11 mouse cellular contexts compared by ENCODE assay signal in genomic region chr7:141612791-141613190, GRCm38 (mm10). TPM values are rescaled to one million over a fixed set of nuclear protein-coding genes. Genes with fewer than 3 reads are reported as not detected.
A peak's percentile ranks its signal among the peaks of the same experiment; 100 is the strongest.
DNase-seq lines count a peak whose midpoint lies in the region; ATAC-seq and TF ChIP-seq lines count a peak whose summit lies in the region.
"Had no signal": no experiment of that assay in that cellular context is flagged by ENCODE, and none has a peak within 500 bp of the region (broad histone marks: within the 10 kb centered on the region; RNA-seq: fewer than 3 reads in every experiment).

No protein-coding gene starts in this region.

- no peak overlapping the region for H3K4me2 ChIP-seq in heart, embryonic 12.5 days
- no peak overlapping the region for H3K4me2 ChIP-seq in kidney, postnatal 0 days (ENCODE audit: low read length)
- no peak overlapping the region for H3K4me2 ChIP-seq in stomach, postnatal 0 days (replicated peaks; ENCODE audit: low read depth)
- no peak overlapping the region for H3K4me2 ChIP-seq in forebrain, embryonic 15.5 days (replicated peaks)

- H3K9ac ChIP-seq in heart, embryonic 12.5 days, result peak overlapping the region; percentile 21; the same call in 1 of the 2 replicates
- no peak overlapping the region for H3K9ac ChIP-seq in kidney, postnatal 0 days (ENCODE audit: low read depth, low read length)
- no peak overlapping the region for H3K9ac ChIP-seq in stomach, postnatal 0 days (ENCODE audit: low read length)
- H3K9ac ChIP-seq in forebrain, embryonic 15.5 days (replicated peaks), result no peak overlapping the region

- WGBS in heart, embryonic 12.5 days, result 29% methylated on average over 13 of the region's 13 CpGs
- 38% methylated on average over 13 of the region's 13 CpGs for WGBS in kidney, postnatal 0 days
- 63% methylated on average over 13 of the region's 13 CpGs for whole genome bisulfite sequencing in stomach, postnatal 0 days
- 78% methylated on average over 13 of the region's 13 CpGs for WGBS in forebrain, embryonic 15.5 days

- H3K36me3 ChIP-seq in testis, adult 2 months (ENCODE audit: control insufficient read depth, insufficient read depth, low read length), result peaks cover 4% of the 10 kb centered on the region; the same call in 1 of the 2 replicates
- H3K36me3 ChIP-seq in heart, embryonic 12.5 days, result peaks cover 76% of the 10 kb centered on the region
- peaks cover 52% of the 10 kb centered on the region; the same call in 1 of the 2 replicates for H3K36me3 ChIP-seq in kidney, postnatal 0 days (ENCODE audit: insufficient read depth, low read length)
- peaks cover 15% of the 10 kb centered on the region for H3K36me3 ChIP-seq in stomach, postnatal 0 days (ENCODE audit: control insufficient read depth, insufficient read depth, low read length)
- H3K36me3 ChIP-seq in forebrain, embryonic 15.5 days, result peaks cover 57% of the 10 kb centered on the region

- peaks cover 5% of the 10 kb centered on the region; the same call in 1 of the 2 replicates for H3K4me1 ChIP-seq in testis, adult 2 months (ENCODE audit: control insufficient read depth, insufficient read depth, low read length)
- H3K4me1 ChIP-seq in heart, embryonic 12.5 days (replicated peaks), result peaks cover 41% of the 10 kb centered on the region
- H3K4me1 ChIP-seq in kidney, postnatal 0 days (replicated peaks; ENCODE audit: insufficient read depth, low read length), result peaks cover 19% of the 10 kb centered on the region
- H3K4me1 ChIP-seq in stomach, postnatal 0 days (replicated peaks; ENCODE audit: control insufficient read depth, insufficient read depth), result no peaks in the 10 kb centered on the region
- no peaks in the 10 kb centered on the region for H3K4me1 ChIP-seq in forebrain, embryonic 15.5 days
- H3K4me1 ChIP-seq: forebrain, embryonic 10.5 days had no signal

- TF ChIP-seq EP300 in stomach, postnatal 0 days (optimal IDR thresholded peaks at IDR 0.05), result no peak

- no peak for DNase-seq in testis, postnatal 14 days (ENCODE audit: low spot score)
- DNase-seq in kidney, postnatal 0 days (ENCODE audit: low spot score), result peak; percentile 77
- DNase-seq in stomach, postnatal 0 days (ENCODE audit: low spot score), result no peak
- DNase-seq in spleen, postnatal 4 days (ENCODE audit: low spot score in 2 of 2), result no peak
- DNase-seq: right cerebral cortex, postnatal 25 days had no signal

- H3K27me3 ChIP-seq in testis, adult 2 months (ENCODE audit: control insufficient read depth, insufficient read depth, low read length), result no peaks in the 10 kb centered on the region
- no peaks in the 10 kb centered on the region for H3K27me3 ChIP-seq in heart, embryonic 12.5 days (replicated peaks)
- H3K27me3 ChIP-seq in kidney, postnatal 0 days (ENCODE audit: insufficient read depth, low read length), result no peaks in the 10 kb centered on the region
- no peaks in the 10 kb centered on the region for H3K27me3 ChIP-seq in stomach, postnatal 0 days (ENCODE audit: control insufficient read depth, insufficient read depth, low read length)
- H3K27me3 ChIP-seq in forebrain, embryonic 15.5 days, result no peaks in the 10 kb centered on the region

- no peak for TF ChIP-seq CTCF in testis, adult 2 months (IDR thresholded peaks at IDR 0.05; ENCODE audit: control insufficient read depth, insufficient read depth, insufficient replicate concordance, low read depth, low read length)
- no peak for TF ChIP-seq CTCF in kidney, postnatal 0 days (IDR thresholded peaks at IDR 0.05; ENCODE audit: low read depth)
- TF ChIP-seq CTCF in stomach, postnatal 0 days (IDR thresholded peaks at IDR 0.05; ENCODE audit: low read depth), result no peak

- H3K4me3 ChIP-seq in testis, adult 2 months (ENCODE audit: control insufficient read depth, low read depth, low read length), result peak overlapping the region; percentile 78
- H3K4me3 ChIP-seq in heart, embryonic 12.5 days, result no peak overlapping the region
- H3K4me3 ChIP-seq in kidney, postnatal 0 days (replicated peaks; ENCODE audit: low read depth, low read length), result no peak overlapping the region
- no peak overlapping the region for H3K4me3 ChIP-seq in stomach, postnatal 0 days (ENCODE audit: low read depth, low read length)
- no peak overlapping the region for H3K4me3 ChIP-seq in forebrain, embryonic 15.5 days
- H3K4me3 ChIP-seq: forebrain, embryonic 10.5 days had no signal

- TF ChIP-seq POLR2A in testis, adult 2 months (IDR thresholded peaks at IDR 0.05; ENCODE audit: control insufficient read depth, low read depth, low read length), result no peak

- H3K9me3 ChIP-seq in heart, embryonic 12.5 days (replicated peaks), result no peaks in the 10 kb centered on the region
- no peaks in the 10 kb centered on the region for H3K9me3 ChIP-seq in kidney, postnatal 0 days (replicated peaks; ENCODE audit: low read length)
- no peaks in the 10 kb centered on the region for H3K9me3 ChIP-seq in stomach, postnatal 0 days (ENCODE audit: control insufficient read depth, low read length)
- no peaks in the 10 kb centered on the region for H3K9me3 ChIP-seq in forebrain, embryonic 15.5 days
- H3K9me3 ChIP-seq: forebrain, embryonic 10.5 days had no signal

- no peak overlapping the region for H3K27ac ChIP-seq in testis, adult 2 months (ENCODE audit: control insufficient read depth, insufficient read depth, low read depth, low read length)
- H3K27ac ChIP-seq in heart, embryonic 12.5 days (ENCODE audit: poor library complexity, severe bottlenecking), result peak overlapping the region; percentile 76
- H3K27ac ChIP-seq in kidney, postnatal 0 days, result peak overlapping the region; percentile 78
- H3K27ac ChIP-seq in stomach, postnatal 0 days (replicated peaks), result peak overlapping the region; percentile 67
- H3K27ac ChIP-seq in forebrain, embryonic 15.5 days (replicated peaks), result no peak overlapping the region
- H3K27ac ChIP-seq: forebrain, embryonic 10.5 days had no signal

- no peak for ATAC-seq in heart, embryonic 12.5 days (ENCODE audit: insufficient number of reproducible peaks, low FRiP score)
- no peak; the same call in 1 of the 2 replicates for ATAC-seq in kidney, postnatal 0 days (replicated peaks; ENCODE audit: low FRiP score, low read depth)
- no peak for ATAC-seq in stomach, postnatal 0 days (ENCODE audit: low FRiP score, low TSS enrichment)
- no peak for ATAC-seq in forebrain, embryonic 15.5 days (replicated peaks)
- ATAC-seq in activated CD4-positive, CD25-positive, alpha-beta regulatory T cell, adult 4 months, result no peak
- ATAC-seq: midbrain, embryonic 16.5 days had no signal

RNA-seq across cellular contexts. Expression of gene Muc6, which starts 42.3 kb away (rescaled TPM):
- polyA plus RNA-seq in testis, adult 2 months (2012; rRNA removed), result 1.6 and 1.8 TPM in 2 replicates
- 0.06 and 0.11 TPM in 2 replicates for polyA plus RNA-seq in heart, embryonic 12.5 days (2016; fragmentation: Nextera tagmentation; extraction: Ambion mirVana)
- polyA plus RNA-seq in kidney, postnatal 0 days (2015; fragmentation: Nextera tagmentation; extraction: Ambion mirVana), result 0.05 and 0.09 TPM in 2 replicates
- polyA plus RNA-seq in stomach, postnatal 0 days (2015; fragmentation: Nextera tagmentation; extraction: Ambion mirVana), result 11.3 and 13.6 TPM in 2 replicates
- 0.25 and 0.28 TPM in 2 replicates for polyA plus RNA-seq in forebrain, embryonic 15.5 days (2015; fragmentation: Nextera tagmentation; extraction: Ambion mirVana)
- under 1 TPM; 0.40 to 0.54 TPM for polyA plus RNA-seq in activated CD4-positive, CD25-positive, alpha-beta regulatory T cell, adult 4 months (2017; shearing (Covaris generic))

RNA-seq across cellular contexts. Expression of gene Ap2a2, which starts 50.8 kb away (rescaled TPM):
- polyA plus RNA-seq in testis, adult 2 months (2012; rRNA removed), result 25.4 and 26.8 TPM in 2 replicates
- polyA plus RNA-seq in heart, embryonic 12.5 days (2016; fragmentation: Nextera tagmentation; extraction: Ambion mirVana), result 70.2 and 70.7 TPM in 2 replicates
- polyA plus RNA-seq in kidney, postnatal 0 days (2015; fragmentation: Nextera tagmentation; extraction: Ambion mirVana), result 56.0 and 64.8 TPM in 2 replicates
- 30.8 and 33.0 TPM in 2 replicates for polyA plus RNA-seq in stomach, postnatal 0 days (2015; fragmentation: Nextera tagmentation; extraction: Ambion mirVana)
- 106 and 110 TPM in 2 replicates for polyA plus RNA-seq in forebrain, embryonic 15.5 days (2015; fragmentation: Nextera tagmentation; extraction: Ambion mirVana)
- polyA plus RNA-seq in activated CD4-positive, CD25-positive, alpha-beta regulatory T cell, adult 4 months (2017; shearing (Covaris generic)), result 10 to 100 TPM; 13.4 to 15.5 TPM

Comparison
In these comparisons a context has a peak if more than half of its experiments do, and no peak if none do; other contexts are left out.
1. H3K27ac ChIP-seq: peak in heart, embryonic 12.5 days (single experiment), kidney, postnatal 0 days (single experiment) and stomach, postnatal 0 days (single experiment); none in testis, adult 2 months (single experiment) and forebrain, embryonic 15.5 days (single experiment).